Mouse (Mus musculus): ENCODE results near the gene Ankrd2. TPM values are rescaled to one million over a fixed set of nuclear protein-coding genes. Genes with fewer than 3 reads are reported as not detected.

The Ankrd2 gene
- under 1 TPM; 0.30 to 0.44 TPM for total RNA-seq (2021)
- long read RNA-seq, experiment 1: 0 reads
- long read RNA-seq, experiment 2: 0 reads

GRCm38 (mm10) chr19:42035456-42036248 is at the start of gene Ankrd2:
TSS of gene Ankrd2 (plus strand) at chr19:42036000.
- peak; percentile 77 to 79 for DNase-seq (ENCODE audit: low spot score in 2 of 2)

- no peak for DNase-seq (ENCODE audit: low spot score in 2 of 2)
Measured at GRCm38 (mm10) chr19:41987206-41987605, 48.6 kb upstream of the Ankrd2 start.

- DNase-seq (ENCODE audit: low spot score in 2 of 2): no peak
Measured at GRCm38 (mm10) chr19:41989810-41990209, 46.0 kb upstream of the Ankrd2 start.

- DNase-seq (ENCODE audit: low spot score in 2 of 2): no peak
Measured at GRCm38 (mm10) chr19:41991926-41992477, 43.8 kb upstream of the Ankrd2 start.

DNA sequence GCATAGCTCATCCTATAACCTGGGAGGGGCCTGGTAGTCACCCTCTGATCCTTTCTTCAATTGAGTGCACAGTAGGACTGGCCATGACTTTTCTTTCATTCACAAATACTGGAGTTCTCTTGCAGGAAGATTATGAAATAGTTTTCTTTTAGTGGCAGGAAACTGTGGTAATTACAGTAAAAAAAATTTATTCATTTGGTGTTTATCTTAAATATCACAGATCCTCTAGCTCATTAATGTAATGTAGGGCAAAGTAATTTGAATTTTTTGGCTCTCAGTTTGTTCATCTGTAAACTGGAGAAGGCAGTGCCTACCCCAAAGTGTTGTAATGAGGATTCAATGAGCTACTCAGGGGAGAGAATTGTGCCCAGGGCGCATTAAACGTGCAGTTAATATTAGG is 42.8 kb upstream of the Ankrd2 start:
- DNase-seq (ENCODE audit: low spot score in 2 of 2): no peak

GRCm38 (mm10) chr19:41993484-41993883 is 42.3 kb upstream of the Ankrd2 start:
- DNase-seq (ENCODE audit: low spot score in 2 of 2): peak; percentile 80 to 83

GRCm38 (mm10) chr19:41994023-41994422 is 41.8 kb upstream of the Ankrd2 start:
- no peak for DNase-seq (ENCODE audit: low spot score in 2 of 2)

DNA sequence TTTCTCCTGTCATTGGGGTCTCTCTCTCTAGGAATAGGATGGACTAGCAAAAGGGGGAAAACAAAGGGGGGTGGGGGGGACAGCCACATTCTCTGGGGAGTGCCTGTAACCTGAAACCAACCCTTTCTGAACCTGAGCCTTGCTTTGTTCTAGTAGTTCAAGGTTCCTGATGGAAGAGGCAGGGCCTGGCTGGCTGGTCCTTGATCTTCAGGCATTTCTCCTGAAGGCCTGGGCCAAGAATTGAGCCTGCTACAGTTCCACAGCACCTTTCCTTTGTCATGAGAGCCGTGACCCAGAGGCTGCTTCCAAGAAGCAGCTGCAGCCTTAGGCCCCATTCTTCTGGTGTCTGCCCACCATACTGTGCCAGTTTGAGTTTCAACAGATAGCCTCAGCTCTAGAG is 40.3 kb upstream of the Ankrd2 start:
- no peak for DNase-seq (ENCODE audit: low spot score in 2 of 2)

GRCm38 (mm10) chr19:41997090-41997489 is 38.7 kb upstream of the Ankrd2 start:
- DNase-seq (ENCODE audit: low spot score in 2 of 2): no peak

- DNase-seq (ENCODE audit: low spot score in 2 of 2): no peak
Measured at GRCm38 (mm10) chr19:41998770-41999548, 36.8 kb upstream of the Ankrd2 start.

DNA sequence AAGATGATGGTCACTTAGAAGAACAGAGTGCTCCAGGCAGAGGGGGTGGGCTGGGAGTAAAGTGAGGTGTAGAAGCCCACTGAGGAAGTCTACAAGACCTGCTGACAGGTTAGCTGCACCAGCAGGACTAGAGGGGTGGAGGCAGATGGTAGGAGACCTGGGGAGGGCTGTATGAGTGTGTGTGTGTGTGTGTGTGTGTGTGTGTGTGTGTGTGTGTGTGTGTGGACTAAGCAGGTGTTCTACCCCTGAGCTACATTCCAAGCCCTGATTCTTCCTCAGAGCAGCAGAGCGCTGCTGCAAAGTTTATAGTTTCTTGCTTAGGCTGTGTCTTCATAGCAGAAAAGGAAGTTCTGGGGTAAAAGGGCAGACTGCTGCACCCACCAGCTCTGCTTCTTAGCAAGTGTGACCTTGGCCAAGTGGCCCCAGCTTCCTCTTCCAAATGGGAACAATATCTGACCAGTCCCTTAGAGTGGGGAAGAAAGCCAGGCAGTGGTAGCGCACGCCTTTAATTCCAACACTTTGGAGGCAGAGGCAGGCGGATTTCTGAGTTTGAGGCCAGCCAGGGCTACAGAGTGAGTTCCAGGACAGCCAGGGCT is 36.0 kb upstream of the Ankrd2 start:
- no peak for DNase-seq (ENCODE audit: low spot score in 2 of 2)

GRCm38 (mm10) chr19:42000446-42000958 is 35.3 kb upstream of the Ankrd2 start:
- no peak for DNase-seq (ENCODE audit: low spot score in 2 of 2)

DNA sequence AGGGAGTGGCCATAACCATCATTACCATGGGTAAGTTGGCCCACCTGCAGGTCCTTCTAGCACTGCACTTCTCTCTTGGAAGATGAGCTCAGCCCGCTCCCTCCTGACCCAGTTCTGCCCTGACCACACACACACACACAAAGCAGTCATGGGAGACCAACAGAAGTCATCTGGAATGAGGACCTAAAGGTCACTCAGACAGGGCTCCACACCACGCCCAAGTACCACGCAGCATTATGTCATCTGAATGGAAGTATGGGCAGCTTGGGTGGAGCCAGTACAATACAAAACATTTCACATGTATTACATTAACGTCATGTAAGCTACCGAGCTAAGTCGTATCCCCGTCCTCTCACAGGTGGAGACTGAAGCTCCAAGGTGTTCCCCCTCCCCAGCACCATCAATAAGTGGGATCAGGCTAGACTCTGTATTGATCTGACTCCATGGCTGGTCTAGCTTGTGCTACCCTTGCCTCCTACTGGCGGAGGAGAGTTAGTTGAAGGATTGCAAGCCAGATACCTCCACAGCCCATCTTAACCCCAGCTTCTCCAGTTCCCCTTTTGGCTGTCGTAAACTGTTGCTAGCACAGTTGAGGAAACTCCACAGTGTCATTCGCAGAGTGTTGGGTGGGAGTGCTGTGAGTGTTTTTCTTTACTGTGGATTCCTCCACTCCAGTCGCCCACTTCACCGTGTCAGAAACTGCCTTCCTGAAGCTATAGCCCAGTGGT is 34.4 kb upstream of the Ankrd2 start:
- DNase-seq (ENCODE audit: low spot score in 2 of 2): no peak

- no peak for DNase-seq (ENCODE audit: low spot score in 2 of 2)
Measured at GRCm38 (mm10) chr19:42004258-42004657, 31.5 kb upstream of the Ankrd2 start.

- no peak for DNase-seq (ENCODE audit: low spot score in 2 of 2)
Measured at GRCm38 (mm10) chr19:42005616-42006015, 30.2 kb upstream of the Ankrd2 start.

DNA sequence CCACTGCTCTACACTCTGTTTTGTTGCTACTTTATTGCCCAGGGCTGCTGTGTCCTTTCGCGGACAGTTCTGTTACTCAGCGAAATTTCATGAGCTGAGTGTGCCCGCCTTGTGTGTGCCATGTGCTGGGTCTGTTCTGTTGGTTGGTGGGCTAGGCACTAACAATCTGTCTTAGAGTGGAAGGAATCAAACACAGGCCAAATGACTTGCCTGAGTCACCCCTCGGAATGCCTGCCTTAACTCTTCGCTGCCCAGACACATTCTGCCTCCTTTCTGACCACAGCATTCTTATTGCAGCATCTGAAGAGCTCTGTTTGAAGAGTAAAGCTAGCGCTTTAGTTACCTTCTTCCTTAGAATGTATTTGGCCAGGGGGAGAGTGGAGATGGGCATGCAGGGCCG is 29.2 kb upstream of the Ankrd2 start:
- no peak for DNase-seq (ENCODE audit: low spot score in 2 of 2)

- no peak for DNase-seq (ENCODE audit: low spot score in 2 of 2)
Measured at GRCm38 (mm10) chr19:42008586-42008985, 27.2 kb upstream of the Ankrd2 start.

GRCm38 (mm10) chr19:42009067-42009466 is 26.7 kb upstream of the Ankrd2 start:
- DNase-seq (ENCODE audit: low spot score in 2 of 2): no peak

- DNase-seq (ENCODE audit: low spot score in 2 of 2): no peak
Measured at GRCm38 (mm10) chr19:42010436-42010835, 25.4 kb upstream of the Ankrd2 start.

DNA sequence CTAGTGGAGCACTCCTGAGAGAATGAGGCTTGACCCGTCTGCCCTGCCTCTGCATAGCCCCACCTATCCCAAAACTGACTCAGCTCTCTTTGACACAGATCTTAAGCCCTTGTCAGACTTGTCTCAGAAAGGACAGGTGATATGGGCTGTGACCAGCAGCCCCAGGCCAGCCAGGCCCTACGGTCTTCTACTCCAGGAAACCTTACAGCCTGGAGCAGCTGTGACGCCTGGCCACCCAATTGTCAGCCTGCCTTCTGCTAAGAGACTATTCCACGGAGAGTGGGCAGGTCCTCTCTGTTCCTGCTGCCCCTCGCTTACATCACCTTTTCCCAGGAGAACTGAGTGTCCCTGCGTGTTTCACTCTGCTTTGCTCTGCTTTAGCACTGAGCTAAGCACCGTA is 24.7 kb upstream of the Ankrd2 start:
- no peak for DNase-seq (ENCODE audit: low spot score in 2 of 2)
